Mouse (Mus musculus): ENCODE data around the gene Hoxc6.

The Hoxc6 gene

DNA sequence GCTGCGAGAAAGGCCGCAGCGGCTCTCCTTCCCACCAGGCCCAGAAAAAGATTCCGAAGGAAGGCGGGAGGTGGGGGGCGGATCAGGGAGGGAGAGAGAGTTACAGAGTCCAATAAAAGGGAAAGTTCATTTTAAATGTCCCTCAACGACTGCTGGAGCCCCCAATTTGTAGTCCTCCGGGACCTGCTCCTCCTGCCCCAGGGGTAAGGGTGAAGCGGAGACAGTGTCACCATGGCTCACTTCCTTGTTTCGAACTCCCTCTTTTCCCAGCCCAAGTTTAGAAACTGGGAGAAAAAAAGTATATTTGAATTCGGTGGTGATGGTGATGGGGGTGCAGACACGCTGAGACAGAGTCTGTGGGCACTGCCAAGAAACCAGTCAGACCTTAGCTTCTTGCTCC, 42.5 kb downstream of the Hoxc6 start:
- DNase-seq (ENCODE audit: low spot score) = no peak

DNA sequence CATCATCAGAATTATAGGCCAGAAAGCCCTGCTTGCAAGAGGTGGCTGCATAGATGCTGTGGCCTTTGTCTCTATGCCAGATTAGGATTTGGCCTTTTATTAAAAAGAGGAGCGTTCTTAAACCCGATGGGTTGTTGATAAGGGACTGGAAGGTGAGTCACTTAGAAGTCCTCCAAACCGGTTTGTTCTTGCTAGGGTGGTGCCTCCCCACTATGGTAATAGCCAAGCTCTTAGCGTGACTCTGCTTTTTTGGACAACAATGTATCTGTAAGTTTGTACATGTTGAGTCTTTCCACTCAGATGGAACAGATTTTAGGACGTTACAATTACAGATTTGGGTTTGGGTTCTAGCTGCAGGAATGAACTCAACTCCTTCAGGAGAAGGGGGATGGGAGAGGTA, 43.6 kb downstream of the Hoxc6 start:
- DNase-seq (ENCODE audit: low spot score) = no peak

DNA sequence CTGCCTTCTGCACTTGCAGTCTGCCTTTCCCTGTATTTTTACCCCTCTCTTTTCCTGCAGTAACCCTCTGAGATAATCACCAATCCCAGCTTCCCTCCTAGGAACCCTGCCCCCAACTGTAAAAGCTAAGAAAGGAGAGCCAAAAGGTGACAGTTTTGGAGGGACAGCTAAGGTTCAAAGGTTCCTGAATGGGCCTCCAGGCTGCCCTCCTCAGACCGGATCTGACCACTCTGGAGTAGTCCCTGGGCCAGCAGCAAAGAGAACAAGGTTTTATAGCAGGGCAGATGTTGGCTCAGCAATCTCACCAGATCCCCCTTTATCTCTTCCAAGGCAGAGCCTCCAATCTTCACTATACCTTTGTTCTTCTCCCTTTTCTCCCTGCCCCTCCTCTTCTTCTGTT, 44.2 kb downstream of the Hoxc6 start:
- DNase-seq (ENCODE audit: low spot score) = no peak

DNA sequence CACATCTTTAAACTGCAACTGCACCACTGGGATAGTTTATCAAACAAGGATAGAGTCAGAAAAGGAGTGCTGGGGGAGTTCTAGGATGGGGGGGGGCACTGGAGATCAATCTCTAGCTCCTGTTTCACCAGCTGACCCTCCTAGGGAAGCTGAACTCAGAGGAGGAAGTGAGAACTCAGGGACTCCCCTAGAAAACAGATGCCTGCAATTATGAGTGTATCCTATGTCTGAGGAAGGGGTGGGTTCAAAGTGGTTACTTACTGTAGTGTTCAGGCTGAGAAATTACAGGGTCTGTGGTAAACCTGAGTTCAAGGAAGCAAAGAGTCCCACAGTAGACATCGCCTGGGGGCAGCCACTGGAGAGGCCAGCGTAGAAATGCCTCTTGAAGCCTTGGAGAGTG, 53.6 kb downstream of the Hoxc6 start:
- DNase-seq (ENCODE audit: low spot score) = no peak

DNA sequence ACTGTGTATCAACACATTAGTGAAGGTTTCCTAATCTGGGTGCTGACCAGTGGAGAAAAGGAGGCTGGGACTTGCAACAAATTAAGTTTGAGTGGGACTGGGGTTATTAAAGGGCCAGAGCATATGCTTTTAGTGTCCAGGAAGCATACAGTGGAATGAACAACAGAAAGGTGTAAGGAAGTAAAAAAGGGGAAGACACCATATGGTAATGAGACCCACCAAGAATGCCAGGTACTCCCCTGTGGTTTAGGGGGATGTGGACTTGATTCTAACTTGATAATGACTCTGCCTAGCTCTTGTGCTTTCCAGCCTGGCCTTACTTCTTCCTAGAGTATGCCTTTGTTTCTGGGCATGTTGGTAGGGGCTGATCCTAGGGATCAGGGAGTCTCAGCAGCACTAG, 55.2 kb downstream of the Hoxc6 start:
- DNase-seq (ENCODE audit: low spot score) = no peak

DNA sequence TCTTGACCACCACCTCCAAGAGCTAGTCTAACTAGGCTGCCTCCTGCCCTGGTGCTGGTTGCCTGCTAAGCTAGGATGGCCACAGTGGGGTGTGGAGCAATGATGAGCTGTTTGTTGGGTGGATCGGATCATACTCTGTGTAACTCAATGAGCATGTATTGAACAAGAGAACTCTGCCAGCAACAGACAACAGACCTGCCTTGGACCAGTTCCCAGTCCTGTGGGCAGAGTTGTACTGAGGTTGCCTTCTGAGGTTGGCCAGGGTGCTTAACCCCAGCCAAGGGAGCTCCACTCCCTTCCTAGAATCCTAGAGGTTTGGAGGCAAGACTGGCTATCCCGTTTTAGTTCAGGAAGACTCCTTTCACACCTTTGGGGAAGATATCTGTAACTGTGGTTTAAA, 58.3 kb downstream of the Hoxc6 start:
- no peak for DNase-seq (ENCODE audit: low spot score)

DNA sequence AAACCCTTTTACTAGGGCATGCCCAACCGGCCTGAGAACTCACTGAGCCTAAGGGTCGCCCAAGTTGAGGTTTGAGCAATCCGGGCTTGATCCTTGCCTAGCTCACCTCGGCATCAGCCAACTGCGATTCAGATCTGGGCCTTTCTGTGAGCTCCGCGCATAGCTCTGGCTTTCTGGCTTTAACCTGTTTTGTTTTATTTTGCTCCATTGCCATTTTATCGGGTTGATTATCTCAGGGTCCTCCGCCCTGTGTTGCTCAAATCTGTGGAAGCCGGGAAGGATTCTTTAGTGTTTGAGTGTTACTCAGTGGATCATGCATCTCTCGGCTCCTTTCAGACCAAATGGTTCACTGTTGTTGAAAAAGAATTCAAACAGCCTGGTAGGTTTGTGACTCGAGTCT, 60.7 kb downstream of the Hoxc6 start:
- no peak for DNase-seq (ENCODE audit: low spot score)

DNA sequence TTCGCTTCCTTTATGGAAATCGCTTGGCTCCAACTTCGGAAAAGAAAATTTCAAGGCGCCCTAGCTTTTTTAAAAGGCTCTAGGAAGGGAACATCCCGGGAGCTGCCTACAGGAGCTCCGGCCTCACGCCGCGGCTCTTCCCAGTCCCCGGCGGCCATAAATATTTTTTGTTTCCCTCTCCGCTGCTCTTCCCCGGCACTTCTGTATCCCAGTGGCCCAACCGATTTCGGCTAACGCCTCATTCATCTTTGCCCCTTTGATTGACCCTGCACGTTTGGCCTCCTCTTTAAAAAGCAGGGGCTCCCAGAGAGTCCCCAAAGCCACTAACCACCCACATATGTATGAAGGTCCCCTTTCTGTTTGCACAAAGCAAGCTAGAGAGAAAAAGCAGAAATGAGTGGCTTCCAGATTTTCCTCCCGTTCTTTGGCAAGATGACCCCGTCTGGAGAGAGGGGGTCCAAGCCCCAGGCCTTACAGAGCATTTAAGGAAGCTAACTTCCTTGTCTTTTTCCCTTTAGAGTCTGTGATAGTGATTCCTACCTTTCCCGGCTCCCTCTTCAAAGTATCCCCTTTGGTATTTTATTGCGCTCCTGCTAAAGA, 61.4 kb downstream of the Hoxc6 start:
- no peak for DNase-seq (ENCODE audit: low spot score)

DNA sequence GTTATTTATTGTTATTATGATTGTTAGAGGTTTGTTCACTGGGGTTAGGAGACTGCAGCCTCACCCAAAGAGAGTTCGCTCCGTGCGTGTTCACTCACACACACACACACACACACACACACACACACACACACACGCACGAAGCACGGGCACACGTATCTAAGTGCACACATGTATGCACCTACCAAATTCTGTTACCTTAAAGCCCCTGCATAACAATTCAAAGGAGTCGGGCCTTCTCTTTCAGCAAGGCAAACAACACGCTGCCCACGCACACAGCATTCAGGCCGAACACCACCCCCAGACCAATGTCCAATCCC, 61.9 kb downstream of the Hoxc6 start:
- DNase-seq (ENCODE audit: low spot score) = no peak

DNA sequence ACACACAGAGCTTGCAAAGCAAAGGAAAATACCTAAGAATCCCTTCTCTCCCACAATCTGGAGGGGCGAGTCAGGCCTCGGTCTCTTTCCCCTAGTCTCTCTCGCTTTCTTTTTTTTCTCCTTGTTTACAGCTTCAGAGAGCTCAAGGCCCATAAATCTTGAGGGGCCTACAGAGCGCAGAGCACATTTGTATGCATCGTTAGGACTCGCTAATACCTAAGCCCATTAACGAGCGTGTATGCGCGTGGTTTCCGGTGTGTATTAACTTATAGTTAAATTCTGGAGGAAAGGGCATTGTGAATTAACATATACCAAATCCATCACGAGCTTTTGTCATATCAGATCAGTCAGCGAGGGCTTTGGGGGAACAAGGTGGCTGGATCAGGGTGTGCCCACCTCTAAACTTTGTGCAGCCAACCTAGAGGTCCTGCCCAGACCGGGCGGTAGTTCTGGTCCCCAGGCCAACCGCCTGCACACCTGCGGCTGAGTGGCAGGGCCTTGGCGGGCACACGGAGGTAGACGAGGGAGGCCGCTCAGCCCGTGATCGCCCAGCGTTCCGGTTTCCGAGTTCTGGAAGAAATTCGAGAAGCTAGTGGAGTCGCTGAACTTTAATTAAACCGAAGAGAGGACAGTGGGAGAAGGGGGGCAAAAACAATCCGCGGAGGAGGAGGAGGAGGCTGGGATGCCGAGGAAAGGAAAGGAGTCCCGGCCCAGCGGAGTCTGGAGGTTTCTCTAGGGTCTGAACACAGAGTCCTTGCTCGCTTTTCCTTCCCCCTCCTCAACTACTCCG, 62.5 kb downstream of the Hoxc6 start:
- DNase-seq (ENCODE audit: low spot score) = no peak

DNA sequence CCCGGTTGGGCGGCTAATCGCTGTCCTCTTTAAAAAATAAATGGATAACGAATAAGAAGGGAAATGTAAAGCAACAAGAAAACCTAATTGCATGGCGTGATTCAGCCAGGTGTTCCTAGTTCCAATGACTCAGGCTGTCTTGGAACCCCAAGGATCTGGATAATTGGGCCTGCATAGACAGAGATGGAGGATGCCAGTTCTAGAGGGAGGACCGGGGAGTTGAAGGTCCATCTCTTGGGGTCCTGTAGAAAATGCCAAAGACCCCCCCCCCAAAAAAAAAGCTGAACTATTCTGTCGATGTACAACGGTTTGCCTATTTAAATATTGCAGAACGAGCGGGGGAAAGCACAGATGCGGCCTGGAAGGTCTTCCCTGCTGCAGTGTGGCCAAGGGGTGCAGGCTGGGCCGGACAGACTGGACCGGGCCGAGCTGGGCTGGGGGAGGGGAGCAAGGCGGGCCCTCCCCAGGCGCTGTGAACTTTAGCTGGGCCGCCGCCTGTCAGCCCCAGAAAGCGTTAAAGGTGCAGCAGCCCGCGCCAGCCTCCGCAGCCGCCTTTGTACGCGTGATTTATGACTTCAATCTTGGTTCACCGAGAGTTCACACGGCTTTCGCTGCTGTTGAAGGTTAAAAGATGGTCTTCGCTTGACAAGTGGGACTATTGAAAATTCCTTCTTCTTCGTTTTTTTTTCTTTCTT, 63.2 kb downstream of the Hoxc6 start:
- DNase-seq (ENCODE audit: low spot score) = no peak

Data from urinary bladder, postnatal 10 days (tissue).